In the genomic region with DNA sequence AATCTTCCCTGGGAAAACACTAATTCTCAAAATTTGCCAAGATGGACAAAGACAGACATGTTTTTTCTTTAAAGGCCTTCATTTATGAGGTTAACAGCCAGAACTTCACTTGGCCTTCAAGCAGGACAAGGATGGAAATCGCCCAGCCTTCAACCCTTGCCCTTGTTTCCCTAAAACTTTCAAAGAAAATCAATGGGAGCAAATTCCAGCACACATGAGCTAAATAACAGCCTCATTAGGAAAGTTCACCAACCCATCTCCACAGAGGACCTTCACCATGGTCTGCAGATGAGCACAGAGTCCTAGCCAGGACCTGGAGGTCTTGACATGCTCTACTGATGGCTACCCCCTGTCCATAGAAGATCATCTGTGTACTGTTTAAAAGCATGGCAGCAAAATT, we compare ENCODE assay signal across 19 mouse cellular contexts.
DNase-seq lines count a peak whose midpoint lies in the region; ATAC-seq and TF ChIP-seq lines count a peak whose summit lies in the region.
"Had no signal": no experiment of that assay in that cellular context is flagged by ENCODE, and none has a peak within 500 bp of the region (broad histone marks: within the 10 kb centered on the region; RNA-seq: fewer than 3 reads in every experiment).

No protein-coding gene starts in this region.

- TF ChIP-seq CTCF in liver, adult 2 months (IDR thresholded peaks at IDR 0.05; ENCODE audit: low read depth, low read length) = no peak
- TF ChIP-seq CTCF in liver, postnatal 0 days (IDR thresholded peaks at IDR 0.05; ENCODE audit: low read depth) = no peak

- peak; percentile 83 for DNase-seq in liver, adult 2 months (ENCODE audit: extremely low read depth, low read depth, low spot score)
- no peak for DNase-seq in liver
- no peak for DNase-seq in liver, postnatal 0 days
- DNase-seq in liver, embryonic 11.5 days (ENCODE audit: low spot score) = no peak
- DNase-seq: adrenal gland, adult 2 months; adrenal gland, adult 8-10 months; adrenal gland, postnatal 10 days; adrenal gland, postnatal 14 days; adrenal gland, postnatal 25 days; adrenal gland, postnatal 36 days; B cell, adult 2 months; cerebellum, adult 11 months; cerebellum, adult 11-12 months; cerebellum, adult 18-20 months had no signal

- H3K9me3 ChIP-seq in liver, postnatal 0 days (ENCODE audit: low read length) = no peaks in the 10 kb centered on the region
- H3K9me3 ChIP-seq in liver, embryonic 11.5 days (ENCODE audit: control insufficient read depth, low read length) = no peaks in the 10 kb centered on the region
- H3K9me3 ChIP-seq: G1E had no signal

- no peak for TF ChIP-seq POLR2A in liver, adult 2 months (IDR thresholded peaks at IDR 0.05; ENCODE audit: extremely low read depth, insufficient read depth, low read length)

- H3K27me3 ChIP-seq in liver, adult 2 months (ENCODE audit: control insufficient read depth, insufficient read depth, low read length) = no peaks in the 10 kb centered on the region
- H3K27me3 ChIP-seq in liver, postnatal 0 days (ENCODE audit: insufficient read depth, low read length) = no peaks in the 10 kb centered on the region
- H3K27me3 ChIP-seq in liver, embryonic 11.5 days (replicated peaks; ENCODE audit: control insufficient read depth, insufficient read depth, low read length) = no peaks in the 10 kb centered on the region
- H3K27me3 ChIP-seq: CH12.LX, Patski had no signal

- no peak for TF ChIP-seq EP300 in liver, postnatal 0 days (IDR thresholded peaks at IDR 0.05; ENCODE audit: low read depth)

- no peak overlapping the region for H3K9ac ChIP-seq in liver, adult 2 months (ENCODE audit: low read depth, low read length)
- no peak overlapping the region for H3K9ac ChIP-seq in liver, postnatal 0 days (replicated peaks)
- no peak overlapping the region for H3K9ac ChIP-seq in liver, embryonic 11.5 days (ENCODE audit: low read depth, low read length)

- H3K27ac ChIP-seq in liver, adult 2 months (replicated peaks; ENCODE audit: insufficient read depth, low read depth, low read length) = no peak overlapping the region
- no peak overlapping the region for H3K27ac ChIP-seq in liver, postnatal 0 days (ENCODE audit: low read depth)
- H3K27ac ChIP-seq in liver, embryonic 11.5 days (ENCODE audit: low read depth, low read length) = no peak overlapping the region

- H3K79me2 ChIP-seq in liver, adult 2 months (ENCODE audit: control insufficient read depth, insufficient read depth, low read length) = no peaks in the 10 kb centered on the region

- WGBS in liver, adult 2 months = 10% methylated on average over 1 of the region's 1 CpGs
- 33% methylated on average over 1 of the region's 1 CpGs for WGBS in liver, postnatal 0 days (ENCODE audit: insufficient replicate concordance)
- 63% methylated on average over 1 of the region's 1 CpGs for WGBS in liver, embryonic 11.5 days

- no peaks in the 10 kb centered on the region for H3K36me3 ChIP-seq in liver, adult 2 months (ENCODE audit: control insufficient read depth, insufficient read depth, low read length)
- H3K36me3 ChIP-seq in liver, postnatal 0 days (replicated peaks; ENCODE audit: insufficient read depth, low read length) = no peaks in the 10 kb centered on the region
- H3K36me3 ChIP-seq in liver, embryonic 11.5 days (ENCODE audit: control insufficient read depth, insufficient read depth, low read length) = no peaks in the 10 kb centered on the region
- H3K36me3 ChIP-seq: G1E had no signal

- H3K4me2 ChIP-seq in liver, postnatal 0 days (ENCODE audit: low read depth, low read length) = no peak overlapping the region
- no peak overlapping the region for H3K4me2 ChIP-seq in liver, embryonic 11.5 days

- H3K4me1 ChIP-seq in liver, adult 2 months (ENCODE audit: control insufficient read depth, insufficient read depth, low read length) = peaks cover 10% of the 10 kb centered on the region
- H3K4me1 ChIP-seq in liver, postnatal 0 days (ENCODE audit: insufficient read depth) = peaks cover 8% of the 10 kb centered on the region; the same call in 1 of the 2 replicates
- no peaks in the 10 kb centered on the region for H3K4me1 ChIP-seq in liver, embryonic 11.5 days (replicated peaks; ENCODE audit: control insufficient read depth, insufficient read depth, low read length)

- no peak overlapping the region for H3K4me3 ChIP-seq in liver, adult 2 months (ENCODE audit: insufficient read depth, low read depth, low read length)
- H3K4me3 ChIP-seq in liver, postnatal 0 days (ENCODE audit: low read depth, low read length) = no peak overlapping the region
- H3K4me3 ChIP-seq in liver, embryonic 11.5 days (ENCODE audit: low read depth, low read length) = no peak overlapping the region

- ATAC-seq in liver, postnatal 0 days = peak; percentile 56; the same call in 1 of the 2 replicates
- ATAC-seq in liver, embryonic 11.5 days (replicated peaks; ENCODE audit: low FRiP score) = no peak
- ATAC-seq: activated CD4-positive, CD25-positive, alpha-beta regulatory T cell, adult 4 months; CD4-positive, CD25-positive, alpha-beta regulatory T cell, adult 4 months; Patski had no signal
